Mouse (Mus musculus): ENCODE measurements at regions not wholly inside any gene's neighbourhood (a gene's known extent, or its start where the extent isn't known, plus 50 kb on each side); places are given as distances from the start of the nearest gene placed in this dataset.

DNA sequence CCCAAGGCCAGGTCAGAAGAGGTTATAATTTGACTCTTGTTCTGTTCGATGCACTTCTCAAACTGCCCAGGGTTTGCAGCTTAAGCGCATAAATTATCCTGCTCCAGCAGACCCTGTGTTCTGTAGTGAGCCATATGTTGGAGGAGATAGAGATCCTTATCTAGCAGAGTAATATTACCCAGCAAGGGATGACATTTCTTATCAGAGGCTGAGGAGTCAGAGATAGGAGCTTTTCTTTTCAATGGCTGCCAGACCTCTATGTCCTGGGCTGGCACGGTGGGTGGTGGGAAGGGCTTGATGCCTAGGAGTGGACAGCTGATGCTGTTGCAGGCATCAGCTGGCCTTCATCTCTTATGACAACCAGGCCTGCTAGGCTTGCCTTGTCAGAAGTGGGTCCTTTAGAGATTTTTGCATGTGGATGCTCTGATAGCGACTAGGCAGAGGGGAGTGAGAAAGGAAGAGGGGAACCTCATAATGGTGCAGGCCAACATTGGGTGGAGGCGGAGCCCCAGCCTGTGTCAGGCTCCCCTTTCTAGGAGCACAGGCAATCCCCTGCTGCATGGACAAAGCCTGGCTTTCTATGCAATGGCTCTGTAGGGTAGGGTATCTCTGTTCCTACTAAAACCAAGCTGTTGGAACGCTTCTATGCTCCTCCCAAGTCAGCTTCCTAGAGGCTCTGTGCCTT, 1300.5 kb upstream of the A1bg start:
- Histone ChIP-seq H3K4me3 (ENCODE audit: extremely low read depth, insufficient read depth, insufficient read length) (no peak overlapping the region), H3K36me3 (ENCODE audit: control insufficient read depth, insufficient read depth, low read length) (no peaks in the 10 kb centered on the region), H3K27me3 (ENCODE audit: control insufficient read depth, insufficient read depth, low read length) (no peaks in the 10 kb centered on the region), H3K4me1 (ENCODE audit: control insufficient read depth, insufficient read depth, insufficient read length) (peaks cover 5% of the 10 kb centered on the region; the same call in 1 of the 2 replicates), H3K27ac (ENCODE audit: insufficient read depth, low read length) (no peak overlapping the region)
- no peak for DNase-seq (ENCODE audit: low read depth in 1 of 2, low spot score in 2 of 2)
- TF ChIP-seq POLR2A (IDR thresholded peaks at IDR 0.05; ENCODE audit: low read depth, low read length) (no peak), CTCF (IDR thresholded peaks at IDR 0.05; ENCODE audit: extremely low read depth, insufficient read depth, insufficient read length, insufficient replicate concordance) (no peak)
- WGBS, result 82% methylated on average over 6 of the region's 6 CpGs

DNA sequence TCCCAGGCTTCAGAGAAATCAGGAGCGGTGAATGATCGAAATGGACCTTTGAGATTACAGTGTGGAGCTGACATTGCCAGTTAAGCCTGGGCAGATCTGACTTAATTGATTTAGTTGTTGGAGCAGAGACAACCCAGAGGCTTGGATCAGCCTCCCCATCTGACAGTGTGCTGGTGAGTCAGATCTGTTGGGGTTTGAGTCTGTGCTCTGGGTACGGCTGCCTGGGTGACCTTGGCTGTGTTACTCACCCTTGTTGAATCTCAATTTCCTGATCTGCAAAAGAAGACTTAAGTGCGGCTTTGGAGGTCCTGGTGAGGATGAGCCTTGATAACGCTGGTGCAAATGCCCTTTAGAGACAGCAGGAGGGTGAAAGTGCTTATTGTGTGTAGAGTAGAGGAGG, 1299.9 kb upstream of the A1bg start:
- TF ChIP-seq CTCF (IDR thresholded peaks at IDR 0.05; ENCODE audit: extremely low read depth, insufficient read depth, insufficient read length, insufficient replicate concordance), result no peak
- no peak for TF ChIP-seq POLR2A (IDR thresholded peaks at IDR 0.05; ENCODE audit: low read depth, low read length)
- Histone ChIP-seq H3K27ac (ENCODE audit: insufficient read depth, low read length) (no peak overlapping the region; the same call in 1 of the 2 replicates), H3K36me3 (ENCODE audit: control insufficient read depth, insufficient read depth, low read length) (no peaks in the 10 kb centered on the region), H3K4me3 (ENCODE audit: extremely low read depth, insufficient read depth, insufficient read length) (no peak overlapping the region), H3K27me3 (ENCODE audit: control insufficient read depth, insufficient read depth, low read length) (no peaks in the 10 kb centered on the region), H3K4me1 (ENCODE audit: control insufficient read depth, insufficient read depth, insufficient read length) (peaks cover 5% of the 10 kb centered on the region; the same call in 1 of the 2 replicates)
- 82% methylated on average over 5 of the region's 5 CpGs for WGBS
- no peak for DNase-seq (ENCODE audit: low read depth in 1 of 2, low spot score in 2 of 2)

DNA sequence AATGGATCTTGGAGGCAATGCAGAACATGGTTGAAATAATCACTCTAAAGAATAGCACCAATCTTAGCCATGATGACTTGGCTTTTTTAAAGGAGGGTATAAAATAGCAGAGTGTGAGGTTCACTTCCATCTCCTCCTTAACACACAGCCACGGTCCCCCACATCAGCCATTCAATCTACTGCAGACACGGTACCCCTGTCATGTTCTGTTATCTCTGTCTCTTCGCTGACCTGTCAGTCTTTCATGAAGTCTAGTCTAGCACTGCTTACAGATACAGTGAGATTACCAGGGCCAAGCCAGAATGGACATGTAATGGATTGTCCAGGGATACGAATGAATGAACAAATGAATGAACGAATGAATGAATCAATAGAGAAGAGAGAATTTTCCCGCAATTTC, 1299.4 kb upstream of the A1bg start:
- no peak overlapping the region for H3K27ac ChIP-seq (ENCODE audit: insufficient read depth, low read length)
- peaks cover 5% of the 10 kb centered on the region; the same call in 1 of the 2 replicates for H3K4me1 ChIP-seq (ENCODE audit: control insufficient read depth, insufficient read depth, insufficient read length)
- 84% methylated on average over 6 of the region's 6 CpGs for WGBS
- no peak overlapping the region for H3K4me3 ChIP-seq (ENCODE audit: extremely low read depth, insufficient read depth, insufficient read length)
- TF ChIP-seq POLR2A (IDR thresholded peaks at IDR 0.05; ENCODE audit: low read depth, low read length) (no peak), CTCF (IDR thresholded peaks at IDR 0.05; ENCODE audit: extremely low read depth, insufficient read depth, insufficient read length, insufficient replicate concordance) (no peak)
- no peak for DNase-seq (ENCODE audit: low read depth in 1 of 2, low spot score in 2 of 2)
- H3K36me3 ChIP-seq (ENCODE audit: control insufficient read depth, insufficient read depth, low read length), result no peaks in the 10 kb centered on the region
- H3K27me3 ChIP-seq (ENCODE audit: control insufficient read depth, insufficient read depth, low read length), result no peaks in the 10 kb centered on the region

DNA sequence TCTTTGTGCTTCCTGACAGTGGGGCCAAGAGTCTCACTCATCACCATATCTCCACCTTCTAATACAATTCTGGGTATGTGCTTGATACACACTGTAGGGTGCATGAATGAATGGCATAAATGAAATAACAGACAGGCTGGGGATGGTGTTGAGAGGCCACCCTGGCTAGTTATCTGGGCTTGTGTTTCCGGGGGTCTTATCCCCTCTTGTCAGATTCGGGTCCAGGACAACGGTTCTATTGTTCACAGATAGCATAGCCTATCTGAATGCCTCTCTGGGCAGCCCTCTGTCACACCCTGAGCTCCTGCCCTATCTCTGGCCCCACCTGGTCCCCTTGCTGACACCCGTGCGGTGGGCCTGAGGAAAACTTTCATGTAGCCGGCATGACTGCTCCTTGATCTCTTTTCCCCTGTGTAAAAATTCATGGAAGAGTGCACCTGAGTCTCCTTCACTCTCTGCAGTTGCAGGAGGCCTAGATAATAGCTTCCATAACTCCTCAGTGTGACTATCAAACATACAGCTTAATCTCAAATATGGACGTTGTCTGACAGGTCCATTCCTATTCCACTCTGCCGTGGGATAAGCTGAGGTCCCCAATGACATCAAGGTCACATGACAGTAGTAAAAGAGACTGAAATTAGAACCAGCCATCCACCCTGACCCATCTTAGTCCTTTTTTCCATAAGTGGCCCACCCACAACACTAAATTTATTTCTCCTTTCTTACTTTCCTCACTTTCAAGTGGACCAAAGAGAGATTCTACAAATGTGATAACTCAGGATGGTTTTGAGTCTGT, 1298.4 kb upstream of the A1bg start:
- Histone ChIP-seq H3K4me1 (ENCODE audit: control insufficient read depth, insufficient read depth, insufficient read length) (peaks cover 5% of the 10 kb centered on the region; the same call in 1 of the 2 replicates), H3K4me3 (ENCODE audit: extremely low read depth, insufficient read depth, insufficient read length) (no peak overlapping the region), H3K27ac (ENCODE audit: insufficient read depth, low read length) (no peak overlapping the region), H3K27me3 (ENCODE audit: control insufficient read depth, insufficient read depth, low read length) (no peaks in the 10 kb centered on the region), H3K36me3 (ENCODE audit: control insufficient read depth, insufficient read depth, low read length) (no peaks in the 10 kb centered on the region)
- TF ChIP-seq CTCF (IDR thresholded peaks at IDR 0.05; ENCODE audit: extremely low read depth, insufficient read depth, insufficient read length, insufficient replicate concordance), result no peak
- no peak for TF ChIP-seq POLR2A (IDR thresholded peaks at IDR 0.05; ENCODE audit: low read depth, low read length)
- no peak for DNase-seq (ENCODE audit: low read depth in 1 of 2, low spot score in 2 of 2)
- WGBS, result 84% methylated on average over 8 of the region's 8 CpGs

DNA sequence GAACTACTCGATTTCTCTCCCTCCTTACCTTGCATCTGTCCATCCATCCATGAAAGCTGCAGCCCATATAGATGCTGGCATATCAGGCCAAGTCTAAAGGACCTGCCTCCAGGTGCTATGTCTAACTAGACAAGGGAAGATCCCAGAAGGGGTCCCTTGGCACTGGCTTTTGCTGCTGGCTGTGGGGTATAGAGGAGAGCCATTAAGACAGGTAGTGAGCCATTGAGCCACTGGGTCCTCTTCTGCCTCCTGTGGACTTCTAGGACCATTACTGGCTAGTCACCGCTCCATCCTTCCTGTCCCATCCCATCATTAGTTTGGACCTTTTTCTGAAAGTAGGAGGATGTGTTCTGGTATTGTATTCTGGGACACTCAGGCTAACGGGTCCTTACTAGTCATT, 1297.8 kb upstream of the A1bg start:
- Histone ChIP-seq H3K27ac (ENCODE audit: insufficient read depth, low read length) (no peak overlapping the region), H3K27me3 (ENCODE audit: control insufficient read depth, insufficient read depth, low read length) (no peaks in the 10 kb centered on the region), H3K4me1 (ENCODE audit: control insufficient read depth, insufficient read depth, insufficient read length) (peaks cover 5% of the 10 kb centered on the region; the same call in 1 of the 2 replicates), H3K4me3 (ENCODE audit: extremely low read depth, insufficient read depth, insufficient read length) (no peak overlapping the region), H3K36me3 (ENCODE audit: control insufficient read depth, insufficient read depth, low read length) (no peaks in the 10 kb centered on the region)
- 88% methylated on average over 3 of the region's 3 CpGs for WGBS
- no peak for DNase-seq (ENCODE audit: low read depth in 1 of 2, low spot score in 2 of 2)
- TF ChIP-seq CTCF (IDR thresholded peaks at IDR 0.05; ENCODE audit: extremely low read depth, insufficient read depth, insufficient read length, insufficient replicate concordance) (no peak), POLR2A (IDR thresholded peaks at IDR 0.05; ENCODE audit: low read depth, low read length) (no peak)

DNA sequence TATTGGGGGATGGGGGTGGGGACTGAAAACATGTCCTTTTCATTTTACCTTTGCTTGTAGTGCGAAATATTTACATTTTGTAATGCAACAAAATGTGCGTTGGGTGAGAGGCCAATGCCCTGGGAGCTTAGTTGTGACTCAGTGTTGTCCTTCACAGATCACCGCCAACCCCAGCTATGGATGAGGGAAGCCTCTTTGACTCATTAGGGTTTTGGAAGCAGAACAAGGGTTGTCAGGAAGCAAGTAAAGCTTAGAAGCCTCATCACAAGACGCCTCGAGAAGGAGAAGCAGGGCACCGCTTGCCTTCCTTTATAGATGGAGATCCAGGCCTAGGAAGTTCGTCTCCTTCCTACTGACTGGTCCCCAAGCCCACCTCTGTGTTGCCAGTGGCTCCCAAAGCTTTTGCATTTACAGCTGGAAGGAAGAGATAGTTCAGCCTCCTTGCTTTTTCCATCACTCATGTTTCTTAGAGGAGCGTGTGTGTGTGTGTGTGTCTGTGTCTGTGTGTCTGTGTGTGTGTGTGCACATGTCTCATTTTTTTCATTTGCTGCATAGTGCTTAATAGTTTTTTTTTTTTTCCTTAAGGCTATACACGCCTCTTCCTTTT, 1297.2 kb upstream of the A1bg start:
- 94% methylated on average over 9 of the region's 9 CpGs for WGBS
- Histone ChIP-seq H3K4me1 (ENCODE audit: control insufficient read depth, insufficient read depth, insufficient read length) (peaks cover 5% of the 10 kb centered on the region; the same call in 1 of the 2 replicates), H3K27me3 (ENCODE audit: control insufficient read depth, insufficient read depth, low read length) (no peaks in the 10 kb centered on the region), H3K36me3 (ENCODE audit: control insufficient read depth, insufficient read depth, low read length) (no peaks in the 10 kb centered on the region), H3K4me3 (ENCODE audit: extremely low read depth, insufficient read depth, insufficient read length) (no peak overlapping the region), H3K27ac (ENCODE audit: insufficient read depth, low read length) (no peak overlapping the region)
- TF ChIP-seq POLR2A (IDR thresholded peaks at IDR 0.05; ENCODE audit: low read depth, low read length), result no peak
- no peak for TF ChIP-seq CTCF (IDR thresholded peaks at IDR 0.05; ENCODE audit: extremely low read depth, insufficient read depth, insufficient read length, insufficient replicate concordance)
- no peak for DNase-seq (ENCODE audit: low read depth in 1 of 2, low spot score in 2 of 2)

All from spleen, adult 2 months (tissue).